Mouse (Mus musculus): ENCODE results near the gene Oaz3.

- no peak for TF ChIP-seq CTCF (IDR thresholded peaks at IDR 0.05; ENCODE audit: low read depth, low read length)
- TF ChIP-seq POLR2A (IDR thresholded peaks at IDR 0.05; ENCODE audit: borderline replicate concordance, low read depth, low read length) = no peak
These were observed 42.2 kb upstream of the Oaz3 start for GRCm38 (mm10) chr3:94485922-94486321.

Measured in bone marrow macrophage, adult 2 months (primary cell).